Mouse (Mus musculus) erythroblast, embryonic 14.5 days (primary cell): ENCODE data around the gene Tll2.

ENCODE experiments used
- GATA1 ChIP-seq: IDR thresholded peaks from 2 replicates; pipeline ENCODE4 v1.6.1; 2012; ENCODE audit warnings: low read length, inconsistent platforms, mixed read lengths
- TAL1 ChIP-seq: IDR thresholded peaks from 3 replicates; pipeline ENCODE4 v1.6.1; 2012; ENCODE audit warnings: low read length, inconsistent platforms, mixed read lengths

- TF ChIP-seq GATA1 (no peak), TAL1 (no peak)
Measured at GRCm38 (mm10) chr19:41206041-41206810, 409 bp downstream of the Tll2 start.
